Mouse (Mus musculus) kidney, adult 2 months (tissue): ENCODE measurements at regions not wholly inside any gene's neighbourhood (a gene's known extent, or its start where the extent isn't known, plus 50 kb on each side); places are given as distances from the start of the nearest gene placed in this dataset.

Experiments
- CTCF ChIP-seq: fragments of 200-500 bp; conservative IDR thresholded peaks from 2 replicates; pipeline ENCODE4 v1.5.1; 2011; ENCODE audit warnings: low read depth, mild to moderate bottlenecking, control low read depth, low read length, moderate library complexity, mixed read lengths; ENCODE audit not compliant: insufficient read depth, insufficient read length
- POLR2A ChIP-seq: fragments of 200-500 bp; IDR thresholded peaks from one replicate; pipeline ENCODE4 v1.6.1; 2011; ENCODE audit warnings: low read depth, low read length, control low read depth

DNA sequence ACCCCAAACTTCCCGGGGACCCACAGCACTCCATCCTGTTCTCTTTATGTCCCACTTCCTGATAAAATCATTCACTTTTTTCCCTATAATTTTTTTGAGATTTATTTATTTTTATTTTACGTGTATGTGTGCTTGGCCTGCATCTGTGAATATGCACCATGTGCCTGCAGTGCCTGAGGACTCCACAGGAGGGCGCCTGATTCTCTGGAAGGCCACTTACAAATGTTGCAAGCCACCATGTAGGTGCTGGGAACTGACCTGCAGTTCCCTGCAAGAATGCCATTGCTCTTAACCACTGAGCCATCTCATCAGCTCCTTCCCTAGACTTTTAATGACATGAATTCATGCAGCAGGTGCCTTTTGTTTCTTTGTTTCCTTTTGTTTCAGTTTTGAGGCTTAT, 134.9 kb upstream of the Zfp64 start:
- TF ChIP-seq CTCF (no peak), POLR2A (no peak)
